Mouse (Mus musculus): Measurements from ENCODE around the gene Celf2. TPM values are rescaled to one million over a fixed set of nuclear protein-coding genes. Genes with fewer than 3 reads are reported as not detected.

Celf2 gene
- polyA plus RNA-seq, 1 experiment from 2014 or later, result 182 TPM

DNA sequence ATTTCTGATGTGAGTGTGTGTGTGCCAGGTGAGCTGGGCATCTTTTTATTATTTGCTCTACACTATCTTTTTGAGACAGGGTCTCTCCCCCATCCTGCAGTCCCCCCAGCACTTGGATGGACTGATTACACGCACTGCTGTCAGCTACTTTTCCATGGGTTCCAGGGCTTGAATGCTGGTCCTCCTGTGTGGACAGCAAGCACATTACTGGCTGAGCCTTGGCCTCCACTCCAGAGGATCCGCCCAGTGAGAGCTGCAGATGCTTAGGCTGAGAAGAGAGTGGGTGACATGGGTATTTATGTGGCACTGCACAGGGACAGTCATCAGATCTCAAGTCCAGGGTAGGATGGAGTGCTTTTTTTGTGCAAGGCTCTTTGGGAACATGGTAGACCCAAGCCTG lies 981.3 kb downstream of the Celf2 start:
- no peak overlapping the region for H3K4me3 ChIP-seq (replicated peaks)
- no peak for ATAC-seq
- H3K9me3 ChIP-seq, result no peaks in the 10 kb centered on the region
- no peak overlapping the region for H3K9ac ChIP-seq (replicated peaks)
- no peaks in the 10 kb centered on the region for H3K27me3 ChIP-seq
- WGBS, result 87% methylated on average over 2 of the region's 2 CpGs
- no peak overlapping the region for H3K27ac ChIP-seq
- no peaks in the 10 kb centered on the region for H3K36me3 ChIP-seq
- no peaks in the 10 kb centered on the region for H3K4me1 ChIP-seq (replicated peaks)
- no peak overlapping the region for H3K4me2 ChIP-seq (replicated peaks)

DNA sequence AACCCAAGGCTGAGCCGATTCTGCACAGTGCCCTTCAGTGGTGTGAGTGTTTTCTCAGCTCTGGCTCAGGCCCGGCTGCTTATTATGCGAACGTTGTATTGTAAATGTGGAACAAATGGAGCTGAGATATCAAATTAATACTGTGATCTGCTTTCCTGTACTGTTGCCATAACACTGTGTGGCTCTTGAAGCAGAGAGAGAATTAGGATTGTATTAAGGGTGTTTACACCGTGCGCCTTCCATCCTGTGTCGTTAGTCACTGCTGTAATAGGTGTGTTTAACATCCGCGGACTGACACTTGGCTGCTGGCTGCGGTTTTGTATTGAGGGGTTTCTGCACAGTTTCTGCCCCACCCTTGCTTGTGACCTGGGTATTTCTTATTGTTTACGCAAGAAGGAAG lies 982.5 kb downstream of the Celf2 start:
- no peaks in the 10 kb centered on the region for H3K27me3 ChIP-seq
- 81% methylated on average over 11 of the region's 11 CpGs for WGBS
- ATAC-seq, result peak; percentile 48; the same call in 1 of the 2 replicates
- no peak overlapping the region for H3K9ac ChIP-seq (replicated peaks)
- H3K4me3 ChIP-seq (replicated peaks), result no peak overlapping the region
- H3K9me3 ChIP-seq, result no peaks in the 10 kb centered on the region
- no peaks in the 10 kb centered on the region for H3K4me1 ChIP-seq (replicated peaks)
- no peaks in the 10 kb centered on the region for H3K36me3 ChIP-seq
- H3K4me2 ChIP-seq (replicated peaks), result no peak overlapping the region
- H3K27ac ChIP-seq, result no peak overlapping the region

DNA sequence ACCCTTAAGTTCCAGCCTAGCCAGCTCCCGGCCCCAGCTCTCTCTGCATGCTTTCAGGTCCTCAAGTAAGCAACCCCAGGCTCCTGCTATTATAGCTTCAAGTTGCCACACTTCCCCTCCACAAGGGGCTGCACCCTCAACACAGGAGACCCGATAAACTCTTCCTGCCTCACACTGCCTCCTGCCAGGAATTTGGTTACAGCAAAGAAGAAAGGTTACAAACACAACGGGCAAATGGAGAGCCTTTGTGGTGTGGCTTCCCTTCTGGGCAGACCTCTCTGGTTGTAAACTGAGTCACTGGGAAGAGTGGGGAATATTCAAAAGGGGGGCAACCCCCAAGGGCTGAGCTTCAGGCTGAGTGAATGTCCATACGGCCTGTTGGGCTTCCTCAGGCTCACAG lies 983.1 kb downstream of the Celf2 start:
- Histone ChIP-seq H3K36me3 (no peaks in the 10 kb centered on the region), H3K9ac (replicated peaks) (no peak overlapping the region), H3K27me3 (no peaks in the 10 kb centered on the region), H3K4me2 (replicated peaks) (no peak overlapping the region), H3K4me1 (replicated peaks) (no peaks in the 10 kb centered on the region), H3K4me3 (replicated peaks) (no peak overlapping the region), H3K27ac (no peak overlapping the region), H3K9me3 (no peaks in the 10 kb centered on the region)
- no peak for ATAC-seq
- 64% methylated on average over 4 of the region's 4 CpGs for WGBS

DNA sequence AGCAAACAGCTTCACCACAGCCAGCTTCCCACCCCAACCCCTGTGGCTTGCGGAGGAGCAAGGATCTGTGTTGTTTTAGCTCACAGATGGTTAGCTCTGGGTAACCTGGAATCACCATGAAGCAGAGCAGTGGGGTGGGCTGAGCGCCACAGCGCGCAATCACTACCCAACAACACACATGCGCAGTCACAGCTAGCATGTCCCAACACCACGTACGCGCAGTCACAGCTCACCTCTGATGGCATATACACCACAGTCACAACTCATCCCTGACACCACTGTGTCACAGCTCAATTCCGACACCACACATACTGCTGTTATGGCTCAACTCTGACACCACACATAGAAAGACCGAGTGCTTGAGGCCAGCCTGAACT lies 985.5 kb downstream of the Celf2 start:
- Histone ChIP-seq H3K9ac (replicated peaks) (no peak overlapping the region), H3K36me3 (no peaks in the 10 kb centered on the region), H3K27ac (no peak overlapping the region), H3K9me3 (no peaks in the 10 kb centered on the region), H3K4me1 (replicated peaks) (no peaks in the 10 kb centered on the region), H3K4me2 (replicated peaks) (no peak overlapping the region), H3K4me3 (replicated peaks) (no peak overlapping the region), H3K27me3 (no peaks in the 10 kb centered on the region)
- ATAC-seq, result no peak
- 95% methylated on average over 10 of the region's 10 CpGs for WGBS

DNA sequence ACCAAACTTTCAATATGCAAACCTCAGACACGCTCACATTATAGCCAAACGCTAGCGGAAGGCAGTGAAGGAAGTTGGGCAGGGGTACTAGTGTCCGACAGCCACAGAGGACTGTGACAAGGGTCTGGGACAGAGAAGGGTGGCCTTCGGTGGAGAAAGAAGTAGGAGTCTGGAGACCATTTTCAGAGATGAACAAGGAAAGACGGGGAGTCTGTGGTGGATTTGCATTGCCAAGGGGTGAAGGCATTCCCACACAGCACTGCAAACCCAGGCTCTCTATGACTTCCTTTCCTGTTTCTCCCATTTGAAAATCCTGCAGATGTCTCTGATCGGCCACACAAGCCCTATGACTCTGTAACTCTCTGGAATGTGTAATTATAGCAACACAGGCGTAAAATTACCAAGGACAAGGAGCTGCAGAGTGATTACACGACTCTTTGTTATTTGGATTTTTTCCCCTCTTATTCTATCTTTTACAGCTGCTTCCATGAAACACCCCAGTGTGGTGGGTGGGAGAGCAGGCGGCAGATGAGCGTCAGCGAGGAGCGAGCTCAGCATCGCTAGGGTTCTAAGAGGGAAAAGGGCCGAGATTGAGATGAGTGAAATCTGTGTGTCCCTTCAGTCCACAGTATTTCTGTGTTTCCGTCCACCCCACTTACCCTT lies 986.0 kb downstream of the Celf2 start:
- no peaks in the 10 kb centered on the region for H3K27me3 ChIP-seq
- no peak overlapping the region for H3K9ac ChIP-seq (replicated peaks)
- no peak overlapping the region for H3K27ac ChIP-seq
- WGBS, result 83% methylated on average over 16 of the region's 16 CpGs
- H3K4me2 ChIP-seq (replicated peaks), result no peak overlapping the region
- H3K4me1 ChIP-seq (replicated peaks), result no peaks in the 10 kb centered on the region
- H3K36me3 ChIP-seq, result no peaks in the 10 kb centered on the region
- no peak for ATAC-seq
- no peaks in the 10 kb centered on the region for H3K9me3 ChIP-seq
- no peak overlapping the region for H3K4me3 ChIP-seq (replicated peaks)

DNA sequence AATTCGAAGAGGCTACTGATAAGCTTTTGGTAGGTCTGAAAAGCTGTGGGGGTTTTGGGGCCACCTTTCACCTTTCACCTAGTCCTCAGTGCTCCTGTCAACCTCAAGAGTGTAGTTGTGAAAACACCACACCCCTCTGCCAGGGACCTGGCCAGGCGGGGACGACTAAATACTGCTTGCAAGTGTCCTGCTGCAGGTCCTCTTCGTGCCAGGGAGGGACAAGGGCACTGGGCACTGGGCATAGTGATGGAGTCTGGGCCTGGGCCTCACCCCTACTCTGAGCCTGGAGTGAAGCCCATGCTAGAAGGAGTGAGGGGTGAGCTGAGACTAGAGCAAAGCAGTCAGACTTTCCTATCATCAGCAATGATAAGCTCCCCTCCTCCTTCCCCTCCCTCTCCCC lies 987.0 kb downstream of the Celf2 start:
- H3K27ac ChIP-seq, result no peak overlapping the region
- H3K27me3 ChIP-seq, result no peaks in the 10 kb centered on the region
- 88% methylated on average over 4 of the region's 4 CpGs for WGBS
- ATAC-seq, result no peak
- no peak overlapping the region for H3K9ac ChIP-seq (replicated peaks)
- H3K4me3 ChIP-seq (replicated peaks), result no peak overlapping the region
- H3K36me3 ChIP-seq, result no peaks in the 10 kb centered on the region
- H3K9me3 ChIP-seq, result no peaks in the 10 kb centered on the region
- H3K4me2 ChIP-seq (replicated peaks), result no peak overlapping the region
- H3K4me1 ChIP-seq (replicated peaks), result no peaks in the 10 kb centered on the region

DNA sequence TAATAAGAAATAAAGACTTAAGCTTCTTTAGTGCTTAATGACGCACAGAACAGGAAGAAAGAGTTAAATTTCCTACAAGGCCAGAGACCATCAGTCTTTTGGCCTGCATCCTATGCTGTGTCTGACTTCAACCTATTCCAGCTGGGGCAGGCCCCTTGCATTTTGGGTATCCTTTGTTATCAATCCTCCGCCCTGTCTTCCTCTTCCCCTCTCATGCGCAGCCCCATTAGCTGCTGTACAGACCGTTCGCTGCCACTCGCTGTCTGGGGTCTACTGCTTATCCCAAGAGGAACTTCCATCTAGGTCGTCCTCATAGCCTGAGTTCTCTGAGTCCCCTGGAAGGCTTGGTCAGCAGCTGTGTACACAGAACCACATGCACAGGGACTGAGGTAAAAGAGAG lies 996.2 kb downstream of the Celf2 start:
- Histone ChIP-seq H3K27me3 (no peaks in the 10 kb centered on the region), H3K4me1 (replicated peaks) (no peaks in the 10 kb centered on the region), H3K9me3 (no peaks in the 10 kb centered on the region), H3K9ac (replicated peaks) (no peak overlapping the region), H3K36me3 (no peaks in the 10 kb centered on the region), H3K4me2 (replicated peaks) (no peak overlapping the region), H3K27ac (no peak overlapping the region), H3K4me3 (replicated peaks) (no peak overlapping the region)
- WGBS, result 78% methylated on average over 7 of the region's 7 CpGs
- ATAC-seq, result no peak

DNA sequence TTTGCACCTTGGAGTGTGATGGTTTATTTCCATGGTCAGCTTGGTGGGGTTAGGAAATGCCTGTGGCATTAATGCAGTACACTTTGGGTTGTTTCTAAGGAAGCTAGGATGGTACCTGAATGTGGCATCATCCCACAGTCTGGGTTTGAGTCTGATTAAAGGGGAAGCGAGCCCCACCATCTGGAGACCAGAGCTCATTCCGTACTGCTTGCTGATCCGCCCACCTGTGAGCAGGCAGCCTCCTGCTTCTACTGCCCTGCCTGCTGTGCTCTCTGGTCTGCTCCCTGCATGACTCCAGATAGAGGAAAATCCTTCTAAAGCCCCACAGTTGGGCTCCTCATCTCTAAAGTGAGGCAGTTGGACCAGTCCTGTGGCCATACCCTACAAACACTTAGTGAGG lies 1002.3 kb downstream of the Celf2 start:
- ATAC-seq, result no peak
- H3K9ac ChIP-seq (replicated peaks), result no peak overlapping the region
- H3K4me2 ChIP-seq (replicated peaks), result no peak overlapping the region
- H3K27me3 ChIP-seq, result no peaks in the 10 kb centered on the region
- no peaks in the 10 kb centered on the region for H3K9me3 ChIP-seq
- H3K4me3 ChIP-seq (replicated peaks), result no peak overlapping the region
- no peaks in the 10 kb centered on the region for H3K36me3 ChIP-seq
- no peak overlapping the region; the same call in 1 of the 2 replicates for H3K27ac ChIP-seq
- peaks cover 8% of the 10 kb centered on the region for H3K4me1 ChIP-seq (replicated peaks)
- 64% methylated on average over 3 of the region's 3 CpGs for WGBS

DNA sequence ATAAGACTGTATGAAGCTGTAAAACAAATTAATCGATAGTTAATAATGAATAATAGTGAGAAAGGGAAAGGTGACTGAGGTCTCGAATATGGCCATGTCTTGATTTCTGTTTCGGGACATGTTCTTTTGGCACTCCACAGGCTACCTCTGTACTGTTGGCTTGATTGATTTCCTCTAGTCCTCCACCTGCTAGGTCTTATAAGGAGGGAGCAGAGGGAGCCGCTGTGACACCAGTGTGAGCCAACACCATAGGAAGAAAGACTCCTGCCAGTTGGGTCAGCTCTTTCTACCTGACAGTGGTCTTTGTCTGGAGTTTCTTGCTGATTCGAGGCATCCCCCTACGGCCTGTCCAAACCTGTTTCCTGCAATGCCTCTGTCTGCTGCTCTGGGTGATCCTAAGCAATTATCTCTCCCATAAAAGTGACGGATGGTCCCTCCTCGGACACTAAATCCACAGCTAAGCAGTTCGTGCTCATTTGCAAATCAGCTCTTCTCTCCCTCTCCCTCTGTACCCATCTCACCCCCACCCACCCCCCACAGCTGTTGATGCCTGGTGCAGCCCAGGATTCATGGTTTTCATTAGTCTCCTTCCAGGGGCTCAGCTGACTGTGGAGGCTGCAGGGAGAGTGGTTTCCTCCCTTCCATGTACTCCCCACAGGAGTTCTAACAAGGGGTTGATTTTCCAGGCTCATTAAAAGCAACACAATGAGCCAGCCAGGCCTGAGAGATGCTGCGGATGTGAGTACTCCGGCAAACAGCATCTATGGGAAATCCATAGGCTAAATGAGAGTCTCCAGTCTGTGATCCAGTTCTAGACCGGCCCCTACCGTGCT lies 1003.2 kb downstream of the Celf2 start:
- 46% methylated on average over 13 of the region's 13 CpGs for WGBS
- Histone ChIP-seq H3K4me1 (replicated peaks) (peaks cover 8% of the 10 kb centered on the region), H3K9ac (replicated peaks) (no peak overlapping the region), H3K27me3 (no peaks in the 10 kb centered on the region), H3K27ac (peak overlapping the region; percentile 52), H3K9me3 (no peaks in the 10 kb centered on the region), H3K4me3 (replicated peaks) (no peak overlapping the region), H3K4me2 (replicated peaks) (no peak overlapping the region), H3K36me3 (no peaks in the 10 kb centered on the region)
- peak; percentile 86 for ATAC-seq

DNA sequence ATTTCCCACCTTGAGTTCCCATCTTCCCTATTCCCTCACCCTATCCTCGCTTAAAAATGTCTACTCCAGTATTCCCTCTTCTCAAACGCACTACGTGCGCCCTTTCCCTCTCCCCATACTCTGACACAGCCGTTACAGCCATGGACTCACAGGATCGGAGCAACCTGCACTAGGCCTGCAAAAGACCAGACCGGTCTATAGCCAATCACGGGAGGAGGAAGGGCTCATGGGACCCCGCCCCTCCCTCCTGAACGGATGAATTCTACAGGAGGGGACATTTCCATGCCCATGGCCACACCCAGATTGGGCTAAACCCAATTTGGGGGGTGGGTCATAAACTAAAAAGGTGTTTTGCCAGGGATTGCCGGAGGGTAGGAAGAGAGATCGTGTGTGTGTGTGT lies 1003.8 kb downstream of the Celf2 start:
- Histone ChIP-seq H3K36me3 (no peaks in the 10 kb centered on the region), H3K9me3 (no peaks in the 10 kb centered on the region), H3K4me2 (replicated peaks) (no peak overlapping the region), H3K4me3 (replicated peaks) (no peak overlapping the region), H3K27ac (peak overlapping the region; percentile 52; the same call in 1 of the 2 replicates), H3K9ac (replicated peaks) (no peak overlapping the region), H3K4me1 (replicated peaks) (peaks cover 8% of the 10 kb centered on the region), H3K27me3 (no peaks in the 10 kb centered on the region)
- WGBS, result 86% methylated on average over 12 of the region's 12 CpGs
- ATAC-seq, result peak; percentile 28; the same call in 1 of the 2 replicates

DNA sequence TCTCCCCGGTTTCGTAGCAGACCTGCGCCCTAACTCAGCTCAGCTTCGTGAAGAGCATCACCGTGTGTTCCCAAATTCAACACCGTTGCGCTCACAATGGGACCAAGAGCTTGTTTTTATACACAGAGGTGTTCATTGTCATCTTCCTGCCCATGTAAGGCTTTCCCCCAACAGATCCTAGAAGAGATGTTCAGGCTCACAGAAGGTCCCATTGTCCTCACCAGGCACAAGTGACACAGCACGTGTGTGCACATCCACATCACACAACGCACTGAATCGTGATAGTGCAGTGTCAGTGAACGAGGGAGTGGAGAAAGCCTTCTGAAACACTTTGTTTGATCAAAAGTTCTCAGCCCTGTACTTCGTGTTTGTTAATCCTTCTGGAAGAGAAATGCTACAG lies 1011.3 kb downstream of the Celf2 start:
- no peak overlapping the region for H3K4me2 ChIP-seq (replicated peaks)
- H3K4me3 ChIP-seq (replicated peaks), result no peak overlapping the region
- no peak overlapping the region for H3K9ac ChIP-seq (replicated peaks)
- no peaks in the 10 kb centered on the region for H3K36me3 ChIP-seq
- 81% methylated on average over 12 of the region's 12 CpGs for WGBS
- H3K27ac ChIP-seq, result no peak overlapping the region
- ATAC-seq, result no peak
- no peaks in the 10 kb centered on the region for H3K4me1 ChIP-seq (replicated peaks)
- H3K9me3 ChIP-seq, result no peaks in the 10 kb centered on the region
- no peaks in the 10 kb centered on the region for H3K27me3 ChIP-seq

DNA sequence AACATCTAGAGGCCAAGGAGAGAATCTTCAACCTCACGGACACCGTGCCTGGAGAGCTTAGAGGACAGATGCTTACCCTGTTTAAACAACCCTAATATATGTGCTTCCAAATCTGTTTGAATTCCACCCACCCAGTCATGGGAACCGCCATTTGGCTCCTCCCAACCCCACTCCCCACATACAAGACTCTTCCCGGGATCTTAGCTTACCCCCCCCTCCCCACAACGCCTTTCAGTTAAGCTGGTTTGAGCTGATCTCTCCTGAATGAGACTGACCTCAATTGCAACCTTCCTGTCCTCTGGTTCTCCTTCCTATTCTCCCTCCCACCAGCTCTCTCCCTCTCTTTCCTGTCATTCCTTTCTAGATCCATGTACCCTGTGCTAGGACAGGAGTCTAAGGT lies 1011.7 kb downstream of the Celf2 start:
- Histone ChIP-seq H3K9me3 (no peaks in the 10 kb centered on the region), H3K27me3 (no peaks in the 10 kb centered on the region), H3K27ac (no peak overlapping the region), H3K4me2 (replicated peaks) (no peak overlapping the region), H3K4me1 (replicated peaks) (no peaks in the 10 kb centered on the region), H3K9ac (replicated peaks) (no peak overlapping the region), H3K36me3 (no peaks in the 10 kb centered on the region), H3K4me3 (replicated peaks) (no peak overlapping the region)
- WGBS, result 64% methylated on average over 5 of the region's 5 CpGs
- no peak for ATAC-seq
